Mouse (Mus musculus) cerebellum, adult 2 months (tissue): ENCODE results near the gene Meioc.

Experiments
- CTCF ChIP-seq: fragments of 200-500 bp; IDR thresholded peaks from 2 replicates; pipeline ENCODE4 v1.5.1; 2011; ENCODE audit warnings: low read depth, mild to moderate bottlenecking, control low read depth, low read length, moderate library complexity, borderline replicate concordance; ENCODE audit not compliant: insufficient read depth
- POLR2A ChIP-seq: fragments of 200-500 bp; IDR thresholded peaks from 2 replicates; pipeline ENCODE4 v1.6.1; 2011; ENCODE audit warnings: low read length, control low read depth, borderline replicate concordance; ENCODE audit not compliant: insufficient read depth

GRCm38 (mm10) chr11:102665637-102666435 lies 2.3 kb downstream of the Meioc start:
- TF ChIP-seq CTCF, result no peak
- TF ChIP-seq POLR2A, result no peak
